Mouse (Mus musculus): ENCODE measurements at regions not wholly inside any gene's neighbourhood (a gene's known extent, or its start where the extent isn't known, plus 50 kb on each side); places are given as distances from the start of the nearest gene placed in this dataset.

DNA sequence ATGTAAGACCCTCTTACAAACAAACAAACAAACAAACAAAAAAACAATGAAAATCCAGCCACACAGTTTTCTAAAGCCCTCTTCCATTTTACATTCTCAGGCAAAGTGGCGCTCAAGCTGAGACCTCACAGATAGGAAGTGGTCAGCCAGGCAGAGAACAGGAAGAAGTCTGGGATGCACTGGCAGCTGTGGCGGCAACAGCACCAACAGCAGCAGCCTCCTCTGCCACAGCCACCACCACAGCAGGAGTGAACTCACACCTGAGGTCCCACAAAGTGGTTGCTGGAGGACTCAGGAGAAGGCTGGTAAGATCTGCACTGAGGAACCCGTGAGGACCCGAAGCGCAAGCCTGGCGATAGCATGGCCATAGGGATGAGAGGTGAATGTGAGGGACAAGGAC lies 156.3 kb downstream of the Grm4 start:
- no peak for DNase-seq

DNA sequence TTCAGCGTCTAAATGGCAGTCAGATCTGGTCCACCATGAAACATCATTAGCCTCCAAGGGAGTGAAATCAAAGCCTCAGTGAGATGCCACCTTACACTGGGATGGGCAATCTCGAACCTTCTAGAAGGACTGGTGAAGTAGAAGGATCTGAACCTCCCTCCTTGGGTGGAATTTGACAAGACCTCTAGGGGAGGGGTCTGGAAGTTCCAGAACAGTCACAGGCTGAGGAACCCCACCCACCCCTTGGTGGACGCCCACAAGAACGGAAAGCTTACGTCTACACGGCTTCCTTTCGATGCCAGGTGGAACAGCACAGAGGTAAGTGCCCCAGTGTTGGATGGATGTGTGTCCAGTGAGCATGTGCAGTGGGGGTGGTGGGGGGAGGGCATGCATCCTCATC lies 156.9 kb downstream of the Grm4 start:
- no peak for DNase-seq

DNA sequence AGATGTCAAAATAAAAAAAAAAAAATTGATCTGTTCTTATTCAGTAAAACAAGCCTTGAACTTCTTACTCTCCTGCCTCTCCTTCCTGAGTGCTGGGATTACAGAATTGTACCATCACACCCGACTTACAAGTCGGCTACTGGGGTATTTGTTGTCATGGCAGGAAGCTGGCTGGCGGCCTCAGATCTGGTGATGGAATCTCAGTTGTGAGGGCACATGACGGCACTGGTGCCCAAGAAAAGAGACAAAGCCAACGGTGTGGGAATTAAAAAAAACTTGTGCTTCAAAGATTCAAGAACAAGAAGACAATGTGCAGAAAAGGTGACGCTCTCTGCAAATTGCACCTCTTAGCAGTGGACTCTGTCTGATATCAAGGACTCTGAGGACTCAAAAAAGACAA lies 157.3 kb downstream of the Grm4 start:
- DNase-seq = no peak

DNA sequence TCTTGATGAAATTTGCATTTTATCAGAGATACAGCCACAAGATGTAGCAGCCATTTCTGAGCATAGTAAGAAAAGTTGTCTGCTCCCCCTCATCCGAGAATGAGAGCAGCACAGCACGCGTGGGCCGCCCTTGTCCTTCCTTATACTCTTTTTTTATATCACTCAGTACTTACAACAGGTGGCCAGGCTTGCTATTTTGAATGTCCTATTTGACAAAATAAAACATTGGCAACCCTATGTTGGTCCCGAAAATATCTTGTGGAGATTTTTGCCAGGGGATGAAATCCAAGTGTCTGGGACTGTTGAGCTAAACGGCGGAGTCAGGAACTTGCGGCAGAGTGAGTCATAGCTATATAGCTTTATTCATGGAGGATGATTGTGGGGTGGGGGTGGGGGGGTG lies 158.0 kb upstream of the Lemd2 start:
- no peak for DNase-seq

DNA sequence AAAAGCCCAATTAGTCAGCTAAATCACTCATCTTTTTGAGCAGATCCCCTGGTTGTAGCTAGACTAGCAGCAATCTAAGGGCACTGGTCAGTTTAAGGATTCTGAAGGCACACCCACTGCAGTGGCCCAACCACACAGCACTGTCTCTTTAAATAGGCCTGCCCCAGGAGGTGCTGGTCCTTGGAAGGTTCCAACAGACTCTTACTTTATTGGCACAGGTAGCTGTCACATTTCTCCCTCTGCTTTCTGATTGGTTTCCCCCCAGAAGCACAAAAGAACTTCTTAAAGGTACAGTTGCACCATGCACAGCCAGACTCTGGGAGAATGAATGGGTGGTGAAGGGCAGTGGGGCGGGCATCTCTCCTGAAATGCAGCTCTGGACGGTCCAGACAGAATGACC lies 157.1 kb upstream of the Lemd2 start:
- peak; percentile 23 for DNase-seq

DNA sequence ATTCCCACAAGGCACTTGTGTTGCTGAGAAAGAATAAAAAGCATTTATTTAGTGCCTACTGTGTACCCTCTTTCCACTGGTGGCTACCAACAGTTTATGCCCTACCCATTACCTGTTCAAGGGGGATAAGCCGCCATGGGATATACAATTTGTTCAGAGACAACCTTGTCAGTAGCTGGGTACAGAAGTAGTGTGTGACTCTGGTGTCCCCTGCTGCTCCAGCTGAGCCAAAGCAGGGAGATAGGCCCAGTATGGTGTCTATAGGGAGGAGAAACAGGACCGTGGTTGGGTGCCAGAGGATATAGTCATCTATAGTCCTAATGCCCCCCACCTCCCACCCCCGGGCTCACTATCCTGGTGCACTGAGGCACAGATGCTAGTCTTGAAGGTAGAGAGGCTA lies 152.6 kb upstream of the Lemd2 start:
- no peak for DNase-seq

DNA sequence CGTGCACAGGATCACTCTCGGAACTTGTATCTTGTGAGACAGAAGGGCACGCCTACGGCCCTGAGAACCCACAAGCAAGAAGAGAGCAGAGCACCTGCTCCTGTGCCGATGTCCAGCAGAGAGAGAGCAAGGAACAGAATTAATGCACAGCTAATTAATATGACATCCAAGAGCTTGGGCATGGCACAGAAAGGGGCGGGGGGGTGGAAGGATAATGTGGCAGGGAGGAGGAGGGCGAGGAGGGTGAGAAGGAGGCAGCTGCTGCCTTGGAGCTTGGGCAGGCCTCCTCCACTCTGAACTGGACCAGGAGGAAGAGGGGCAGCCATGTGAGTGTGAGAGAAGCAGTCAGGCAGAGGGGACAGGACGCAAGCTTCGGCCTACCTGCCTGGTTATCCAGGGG lies 151.4 kb upstream of the Lemd2 start:
- DNase-seq = no peak

DNA sequence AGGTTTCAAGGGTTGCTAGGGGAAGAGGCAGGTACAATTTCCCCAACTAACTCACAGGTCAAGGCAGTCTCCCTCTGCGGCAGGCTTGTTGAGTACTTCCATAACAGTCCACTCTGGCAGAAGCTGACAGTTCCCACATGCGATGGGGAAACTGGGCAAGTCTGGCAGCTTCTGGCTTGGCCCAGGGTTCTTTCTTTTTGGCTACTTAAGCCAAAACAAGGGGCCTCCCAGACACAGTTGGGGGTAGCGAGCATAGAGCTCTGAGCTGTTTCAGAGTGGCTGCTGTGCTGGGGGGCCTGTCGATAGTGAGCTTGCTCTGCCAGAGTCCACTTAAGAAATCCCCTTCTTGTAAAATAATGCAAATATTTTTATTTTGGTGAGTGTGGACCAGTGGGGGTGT lies 150.8 kb upstream of the Lemd2 start:
- DNase-seq = no peak

DNA sequence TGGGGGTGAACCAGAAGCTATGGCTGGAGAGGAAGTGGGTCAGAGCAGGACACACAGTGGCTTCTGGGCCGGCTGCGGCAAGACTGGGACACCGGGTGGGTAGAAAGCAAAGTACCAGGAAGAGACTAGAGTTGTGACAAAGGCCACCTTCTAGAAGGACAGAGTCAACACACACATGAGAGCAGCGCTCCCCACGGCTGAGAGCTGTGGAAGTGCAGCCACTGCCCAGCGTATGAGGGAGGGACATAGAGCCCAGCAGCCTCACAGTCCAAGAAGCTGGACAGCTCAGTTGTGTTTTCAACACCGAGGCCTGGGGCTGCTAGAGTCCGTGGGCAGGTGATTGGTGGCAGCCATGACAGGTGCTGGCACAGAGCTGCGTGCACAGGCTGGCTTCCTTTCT lies 145.6 kb upstream of the Lemd2 start:
- no peak for DNase-seq

DNA sequence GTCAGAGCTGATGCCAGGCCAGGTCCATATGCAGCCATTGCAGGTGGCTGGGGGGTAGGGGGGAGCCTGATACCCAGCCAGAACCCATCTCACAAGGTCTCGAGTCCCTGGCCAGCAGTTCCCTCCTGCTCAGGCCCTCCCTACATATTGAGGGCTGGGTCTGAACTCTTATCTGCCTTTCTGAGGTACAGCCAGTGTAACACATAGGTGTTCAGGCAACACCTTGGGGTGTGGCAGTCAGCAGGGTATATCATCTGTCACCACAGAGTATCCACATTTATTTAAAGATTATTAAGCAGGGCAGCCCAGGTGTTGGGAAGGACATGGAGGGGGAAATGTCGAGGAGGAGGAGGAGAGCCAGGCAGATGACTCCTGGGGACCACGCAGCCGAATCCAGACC lies 145.2 kb upstream of the Lemd2 start:
- no peak for DNase-seq

DNA sequence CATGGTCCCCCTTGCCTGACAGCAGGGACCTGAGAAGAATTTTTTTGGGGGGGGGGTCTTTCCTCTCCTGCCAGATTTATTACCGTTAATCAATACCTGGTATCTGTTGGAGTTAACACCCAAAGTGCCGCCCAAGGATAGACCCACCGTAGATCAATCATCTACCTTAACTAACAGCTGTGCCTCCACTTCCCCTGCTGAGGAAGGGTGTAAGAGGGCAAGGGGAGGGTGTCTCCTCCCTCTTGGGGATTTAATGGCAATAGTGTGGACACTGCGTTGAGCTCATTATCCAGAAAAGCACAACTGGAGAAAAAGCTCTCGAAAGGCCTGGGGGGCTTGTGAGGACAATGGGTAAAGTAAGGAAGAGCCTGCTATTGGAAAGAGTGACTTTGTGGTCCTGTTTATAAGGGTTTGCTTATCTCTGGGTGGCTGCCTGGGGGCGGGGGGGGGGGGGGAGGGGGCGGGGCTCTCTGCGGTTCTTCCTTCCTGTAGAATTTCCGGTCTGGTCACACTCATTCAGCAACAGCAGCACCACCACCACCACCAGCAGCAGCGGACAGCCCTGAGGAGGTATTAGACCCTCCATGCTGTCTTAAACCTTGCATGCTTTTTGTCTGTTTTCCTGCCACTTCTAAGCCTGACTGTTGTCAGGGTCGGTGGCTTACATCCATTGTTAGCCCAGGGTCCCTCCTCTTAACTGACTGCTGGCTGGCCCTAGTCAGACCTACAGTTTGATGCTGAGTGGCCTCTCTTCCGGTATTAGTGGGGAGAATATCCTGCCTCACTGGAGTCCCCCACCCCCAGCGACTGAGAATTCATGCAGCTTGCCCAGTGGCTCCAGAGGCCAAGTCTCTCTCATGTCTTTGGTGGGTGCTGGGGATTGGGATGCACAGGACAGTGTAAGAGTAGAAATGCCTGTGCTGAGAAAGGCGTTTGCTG lies 138.0 kb upstream of the Lemd2 start:
- DNase-seq = no peak

DNA sequence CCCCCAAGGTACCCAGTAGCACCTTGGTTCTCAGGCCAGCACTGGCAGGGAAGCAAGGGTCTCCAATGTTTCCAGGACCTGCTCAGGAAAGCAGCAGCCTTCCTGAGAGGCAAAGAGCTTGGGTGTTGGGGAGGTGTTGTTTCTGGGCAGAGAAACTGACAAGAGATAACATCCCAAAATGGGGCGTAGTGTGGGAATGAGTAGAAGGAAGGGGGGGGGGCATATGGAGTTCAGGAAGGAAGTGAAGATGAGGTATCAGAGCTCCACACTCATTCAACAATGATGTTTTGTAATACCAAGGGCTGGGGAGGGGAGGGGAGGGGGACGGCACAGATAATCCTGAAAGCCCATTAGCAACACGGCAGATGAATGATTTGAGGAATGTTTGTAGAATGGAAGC lies 135.6 kb upstream of the Lemd2 start:
- DNase-seq = no peak

DNA sequence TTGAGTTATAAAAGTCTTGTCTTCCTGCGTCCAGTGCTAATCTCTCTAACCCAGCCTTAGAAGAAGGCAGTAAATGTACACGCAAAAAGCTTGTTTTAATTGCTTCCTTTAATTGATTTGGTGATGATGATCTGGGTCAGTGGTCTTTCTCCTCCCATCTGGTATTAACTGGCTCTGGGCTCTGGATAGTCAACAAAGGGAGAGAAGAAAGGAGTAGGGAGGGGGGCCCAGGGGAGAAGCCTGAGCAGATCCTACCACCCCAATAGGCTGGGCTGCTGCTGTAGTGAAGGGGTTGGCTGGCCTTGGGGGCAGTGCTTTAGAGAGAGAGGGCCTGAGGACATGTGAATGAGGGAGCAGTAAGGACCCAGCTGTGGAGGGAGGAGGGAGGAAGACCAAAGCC lies 135.0 kb upstream of the Lemd2 start:
- no peak for DNase-seq

DNA sequence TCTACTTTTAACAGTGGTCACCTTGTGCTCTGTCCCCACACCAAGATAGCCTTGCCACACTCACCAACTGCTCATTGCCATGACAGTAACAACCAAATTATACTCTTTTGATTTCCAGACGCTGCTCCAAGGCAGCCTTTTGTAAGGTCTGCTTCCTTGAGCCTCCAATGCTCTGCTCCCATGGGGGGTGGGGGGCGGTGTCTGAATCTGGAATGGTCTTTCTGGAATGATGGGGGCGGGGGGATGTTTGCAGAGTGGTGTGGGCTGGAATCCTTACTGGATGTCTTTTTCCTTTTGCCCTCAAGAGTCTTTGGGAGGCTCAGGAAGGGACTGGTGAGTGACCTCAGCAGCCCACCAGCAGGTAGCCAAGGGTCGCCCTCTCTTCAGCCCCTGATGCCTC lies 131.4 kb upstream of the Lemd2 start:
- no peak for DNase-seq

DNA sequence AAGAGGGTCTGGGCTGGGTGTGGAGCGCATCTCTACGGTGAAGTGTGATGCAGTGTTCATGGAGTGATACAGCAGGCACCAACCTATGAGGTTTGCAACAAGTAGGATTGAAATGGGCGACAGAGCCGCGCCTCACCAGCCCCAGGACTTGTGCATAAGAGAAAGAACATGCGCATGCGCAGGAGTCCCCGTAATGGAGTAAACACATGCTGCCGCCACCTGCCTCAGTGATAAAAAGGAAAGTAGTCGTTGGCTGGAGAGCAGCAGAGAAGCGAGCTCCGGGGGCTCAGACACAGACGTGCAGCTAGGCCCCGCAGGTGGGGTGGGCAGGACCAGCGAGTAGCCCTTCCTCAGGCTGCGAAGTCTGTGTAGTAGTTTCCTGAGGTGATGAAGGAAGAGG lies 129.3 kb upstream of the Lemd2 start:
- DNase-seq = no peak

DNA sequence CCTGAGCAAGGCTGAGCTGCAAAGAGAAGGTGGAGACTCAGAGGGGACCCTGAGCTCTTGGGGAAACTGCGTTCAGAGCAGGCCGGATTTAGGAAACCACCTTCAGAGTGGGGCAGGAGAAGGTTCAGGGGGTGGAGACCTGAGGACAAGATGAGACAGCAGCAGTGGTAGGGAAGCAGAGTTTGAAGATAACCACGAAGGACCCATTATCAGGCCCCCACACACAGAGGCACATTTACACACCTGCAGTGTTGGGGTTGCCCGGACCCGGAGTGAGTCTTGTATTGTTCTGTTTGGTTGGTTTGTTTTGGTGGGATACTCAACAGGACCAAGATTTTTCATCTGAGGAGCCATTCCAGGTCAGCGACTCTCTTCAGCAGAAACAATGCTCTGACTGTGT lies 128.9 kb upstream of the Lemd2 start:
- no peak for DNase-seq

DNA sequence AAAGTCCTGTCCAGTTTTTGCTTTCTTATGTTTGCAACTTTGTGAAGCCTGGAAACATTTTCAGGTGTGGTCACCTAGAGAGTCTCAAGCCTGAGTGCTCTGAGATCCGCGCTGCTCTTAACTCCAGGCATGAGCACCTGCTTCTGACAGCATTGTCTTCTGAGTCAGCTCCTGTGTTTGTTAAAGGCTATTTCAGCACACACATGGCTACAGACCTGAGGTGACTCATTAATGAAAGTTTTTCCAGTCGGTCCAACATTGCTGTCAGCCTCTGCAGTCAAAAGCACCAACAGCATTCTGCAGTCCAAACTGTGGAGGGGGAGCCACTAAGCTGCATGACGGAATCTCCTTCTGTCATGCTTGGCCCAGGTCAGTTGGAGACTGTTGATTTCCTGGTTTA lies 127.8 kb upstream of the Lemd2 start:
- DNase-seq = no peak

DNA sequence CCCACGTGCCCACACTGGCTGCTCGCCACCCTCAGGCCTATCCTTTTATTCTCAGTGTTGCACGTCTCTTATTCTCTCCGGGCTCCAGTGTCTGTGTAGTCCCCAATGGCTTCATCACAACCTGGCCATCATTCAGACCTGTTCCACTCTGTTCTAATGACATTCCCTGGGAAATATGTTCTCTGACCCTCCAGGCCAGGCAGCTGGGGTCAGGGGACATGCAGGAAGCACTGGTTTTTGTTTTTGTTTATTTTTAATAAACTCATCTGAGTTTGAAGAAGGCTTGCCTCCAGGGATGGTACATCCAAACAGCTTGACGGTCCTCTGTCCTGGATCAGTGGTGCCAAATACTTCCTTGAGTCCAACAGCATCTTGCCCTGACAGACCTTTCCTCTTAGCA lies 127.4 kb upstream of the Lemd2 start:
- DNase-seq = no peak

DNA sequence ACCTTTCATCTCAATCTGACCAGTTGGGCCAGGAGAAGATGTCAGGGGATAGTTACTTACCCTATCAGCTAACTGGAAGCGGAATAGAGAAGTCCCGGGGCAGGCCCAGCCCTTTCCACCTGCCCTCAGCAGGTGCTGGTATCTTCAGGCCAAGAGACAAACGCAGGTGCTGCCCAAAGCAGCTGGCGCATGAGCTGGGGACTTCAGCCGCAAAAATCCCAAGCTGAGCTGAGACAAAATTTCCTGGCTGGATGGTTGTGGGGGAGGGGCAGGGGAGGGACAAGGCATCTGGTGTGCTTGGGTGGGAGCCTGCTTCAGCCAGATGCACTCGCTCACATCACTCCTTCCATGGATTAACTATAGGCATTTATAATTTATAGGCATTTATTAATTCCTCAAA lies 125.5 kb upstream of the Lemd2 start:
- DNase-seq = peak; percentile 5

DNA sequence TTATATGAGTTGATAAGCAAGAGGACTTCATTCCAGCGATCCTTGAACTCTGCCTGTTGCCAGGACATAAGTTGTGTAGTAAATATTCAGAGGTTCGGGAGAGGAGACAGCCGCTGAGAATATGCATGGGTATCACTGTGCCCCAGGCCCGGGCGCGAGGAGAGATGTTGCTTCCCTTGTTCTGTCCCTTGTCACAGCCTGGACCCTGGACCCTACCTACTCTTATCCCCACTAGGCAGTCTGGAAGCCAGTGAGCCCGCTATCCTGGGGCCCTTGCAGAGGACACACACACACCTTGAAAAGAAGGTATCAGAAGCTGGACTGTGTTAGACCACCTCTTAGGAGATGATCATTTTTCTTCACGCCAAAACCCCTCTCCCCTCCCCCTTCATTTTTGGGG lies 124.9 kb upstream of the Lemd2 start:
- DNase-seq = peak; percentile 2

DNA sequence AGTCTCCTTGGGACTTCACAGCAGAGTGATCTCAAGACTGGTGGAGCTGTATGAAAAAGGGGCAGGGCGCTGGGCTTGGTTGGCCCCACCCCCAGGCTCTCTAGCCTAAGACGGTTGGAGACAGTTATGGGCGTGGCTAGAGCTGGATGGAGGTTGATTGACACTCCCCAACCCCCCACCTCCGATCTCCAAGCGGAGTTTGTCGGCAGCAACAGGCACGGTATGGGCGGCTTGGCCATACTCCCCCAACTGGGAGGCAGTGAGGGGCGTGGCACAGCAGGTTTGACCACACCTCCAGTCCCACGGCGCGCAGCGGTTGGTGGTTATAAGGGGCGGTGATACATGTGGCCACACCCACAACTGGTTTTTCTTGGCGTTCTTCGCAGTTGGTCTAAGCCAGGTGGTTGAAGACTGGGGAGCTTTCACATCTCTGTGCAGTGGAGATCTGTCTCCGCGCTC lies 120.8 kb upstream of the Lemd2 start:
- DNase-seq = peak; percentile 78

DNA sequence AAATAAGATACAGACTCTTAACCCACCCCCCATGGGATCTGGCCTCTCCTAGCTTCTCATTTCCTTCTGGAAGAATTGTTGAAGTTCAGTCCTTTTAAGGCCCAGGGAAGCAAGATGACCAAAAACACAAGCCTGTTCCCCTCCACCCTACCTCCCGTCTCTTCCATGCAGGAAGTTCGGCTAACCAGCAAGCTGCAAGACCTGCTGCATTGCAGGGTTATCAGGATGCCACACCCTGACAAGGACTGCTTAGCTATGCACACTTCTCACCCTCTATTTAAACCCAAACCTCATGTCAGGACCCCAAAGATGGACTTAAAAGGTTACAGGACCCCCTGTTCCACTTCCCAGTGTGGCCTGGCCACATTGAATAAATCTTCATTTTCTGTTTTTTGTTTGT lies 119.2 kb upstream of the Lemd2 start:
- DNase-seq = no peak

DNA sequence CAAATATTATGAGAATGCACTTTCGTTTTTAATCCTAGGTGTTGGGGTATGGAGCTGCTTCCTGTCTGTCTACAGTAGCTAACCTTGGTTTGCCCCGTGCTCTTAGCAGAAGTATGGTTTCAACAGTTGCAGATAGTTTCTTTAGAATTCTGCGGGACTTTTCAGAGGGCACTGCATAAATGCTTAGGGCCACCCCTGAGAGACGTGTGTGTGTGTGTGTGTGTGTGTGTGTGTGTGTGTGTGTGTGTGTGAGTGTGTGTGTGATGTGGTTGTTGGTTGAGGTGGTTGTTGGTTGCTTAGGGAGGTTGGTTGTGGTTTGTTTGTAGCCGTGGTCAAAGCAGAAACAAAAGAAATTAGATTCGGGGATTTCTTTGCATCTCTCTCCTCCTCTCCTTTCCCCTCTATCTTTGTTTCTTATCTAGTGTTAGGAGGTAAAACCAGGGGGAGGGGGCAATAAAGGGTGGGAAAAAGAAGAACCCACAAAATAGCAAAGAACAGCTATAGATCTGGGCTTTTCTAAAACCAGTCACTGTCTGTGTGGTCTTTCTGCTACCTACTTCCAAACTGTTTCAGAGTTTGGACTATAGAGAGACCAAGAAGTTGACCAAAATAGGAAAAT lies 118.7 kb upstream of the Lemd2 start:
- DNase-seq = no peak

All from adrenal gland, postnatal 10 days (tissue).